Mouse (Mus musculus) intestine, embryonic 15.5 days (tissue): ENCODE measurements around the gene Ralgds. TPM values are rescaled to one million over a fixed set of nuclear protein-coding genes. Genes with fewer than 3 reads are reported as not detected.
A peak's percentile ranks its signal among the peaks of the same experiment; 100 is the strongest.

ENCODE experiments used
- ATAC-seq: fragments of 200-750 bp; cut with Nextera tagmentation; 2 replicates; pipeline ENCODE4 v1.8.0; 2017; ENCODE audit warnings: moderate TSS enrichment, moderate library complexity
- H3K27ac ChIP-seq: fragments of 300-500 bp; sonication (generic); 2 replicates; pipeline ENCODE4 v1.5.1; 2015; ENCODE audit warnings: mild to moderate bottlenecking, inconsistent platforms
- H3K27me3 ChIP-seq: fragments of 300-500 bp; sonication (generic); replicated peaks from 2 replicates; pipeline ENCODE4 v1.6.1; 2015; ENCODE audit warnings: inconsistent platforms
- H3K36me3 ChIP-seq: fragments of 300-500 bp; sonication (generic); 2 replicates; pipeline ENCODE4 v1.6.1; 2015; ENCODE audit warnings: inconsistent platforms
- H3K4me1 ChIP-seq: fragments of 300-500 bp; sonication (generic); replicated peaks from 2 replicates; pipeline ENCODE4 v1.6.1; 2015; ENCODE audit warnings: inconsistent platforms
- H3K4me2 ChIP-seq: fragments of 300-500 bp; sonication (generic); replicated peaks from 2 replicates; pipeline ENCODE4 v1.6.1; 2015; ENCODE audit warnings: mild to moderate bottlenecking, inconsistent platforms
- H3K4me3 ChIP-seq: fragments of 300-500 bp; sonication (generic); replicated peaks from 2 replicates; pipeline ENCODE4 v1.5.1; 2015; ENCODE audit warnings: inconsistent platforms
- H3K9ac ChIP-seq: fragments of 300-500 bp; sonication (generic); 2 replicates; pipeline ENCODE4 v1.6.1; 2015; ENCODE audit warnings: inconsistent platforms
- H3K9me3 ChIP-seq: fragments of 300-500 bp; sonication (generic); 2 replicates; pipeline ENCODE4 v1.6.1; 2016; ENCODE audit warnings: inconsistent platforms
- WGBS: fragments of 180-500 bp; shearing (Covaris S2); methylation state at CpG from one replicate; pipeline ENCODE4 v1.1.7; 2015; 5-methylcytosine and 5-hydroxymethylcytosine counted together
- polyA plus RNA-seq: library from polyadenylated mRNA; unstranded; fragments of >200 nt; fragmentation: Nextera tagmentation; extraction: Ambion mirVana; gene quantifications from 2 replicates; pipeline ENCODE4 v1.2.1, GENCODE M21; 2015

Gene Ralgds
- polyA plus RNA-seq, 1 experiment from 2014 or later: 28.3 TPM

GRCm38 (mm10) chr2:28557452-28557851 lies 44.5 kb downstream of the Ralgds start:
- Histone ChIP-seq H3K36me3 (peaks cover 6% of the 10 kb centered on the region), H3K4me1 (no peaks in the 10 kb centered on the region), H3K4me3 (no peak overlapping the region), H3K9ac (no peak overlapping the region), H3K27me3 (no peaks in the 10 kb centered on the region), H3K27ac (no peak overlapping the region), H3K4me2 (no peak overlapping the region), H3K9me3 (no peaks in the 10 kb centered on the region)
- ATAC-seq: no peak
- WGBS: 85% methylated on average over 5 of the region's 5 CpGs

- H3K27me3 ChIP-seq: no peaks in the 10 kb centered on the region
- no peak within 1 kb of the TSS for H3K27ac ChIP-seq
- H3K9ac ChIP-seq: no peak within 1 kb of the TSS
- H3K9me3 ChIP-seq: no peaks in the 10 kb centered on the region
- no peak within 1 kb of the TSS for H3K4me2 ChIP-seq
- H3K36me3 ChIP-seq: peaks cover 16% of the 10 kb centered on the region
- no peak within 1 kb of the TSS for H3K4me3 ChIP-seq
- ATAC-seq: peak; percentile 46
- H3K4me1 ChIP-seq: no peaks in the 10 kb centered on the region
- WGBS: 62% methylated on average over 6 of the region's 6 CpGs
Measured at GRCm38 (mm10) chr2:28563303-28563702, 50.4 kb downstream of the Ralgds start, which contains the start of gene Cel. Gene Cel, minus strand, starts transcription at chr2:28563403.

GRCm38 (mm10) chr2:28563830-28564229 lies 50.9 kb downstream of the Ralgds start:
- no peaks in the 10 kb centered on the region for H3K4me1 ChIP-seq
- no peak overlapping the region for H3K27ac ChIP-seq
- no peak overlapping the region for H3K4me2 ChIP-seq
- H3K9ac ChIP-seq: no peak overlapping the region
- H3K27me3 ChIP-seq: no peaks in the 10 kb centered on the region
- H3K9me3 ChIP-seq: no peaks in the 10 kb centered on the region
- no peak for ATAC-seq
- H3K36me3 ChIP-seq: peaks cover 19% of the 10 kb centered on the region
- no peak overlapping the region for H3K4me3 ChIP-seq

- no peaks in the 10 kb centered on the region for H3K4me1 ChIP-seq
- no peak overlapping the region for H3K27ac ChIP-seq
- H3K9me3 ChIP-seq: no peaks in the 10 kb centered on the region
- H3K27me3 ChIP-seq: no peaks in the 10 kb centered on the region
- H3K9ac ChIP-seq: no peak overlapping the region
- no peak for ATAC-seq
- no peak overlapping the region for H3K4me2 ChIP-seq
- no peak overlapping the region for H3K4me3 ChIP-seq
- H3K36me3 ChIP-seq: peaks cover 25% of the 10 kb centered on the region
- 88% methylated on average over 4 of the region's 4 CpGs for WGBS
Measured at GRCm38 (mm10) chr2:28564380-28564779, 51.5 kb downstream of the Ralgds start.

- Histone ChIP-seq H3K4me1 (no peaks in the 10 kb centered on the region), H3K9ac (no peak overlapping the region), H3K4me3 (no peak overlapping the region), H3K27ac (no peak overlapping the region), H3K36me3 (peaks cover 34% of the 10 kb centered on the region), H3K27me3 (no peaks in the 10 kb centered on the region), H3K9me3 (no peaks in the 10 kb centered on the region), H3K4me2 (no peak overlapping the region)
- ATAC-seq: no peak
- WGBS: 71% methylated on average over 5 of the region's 5 CpGs
Measured at GRCm38 (mm10) chr2:28566545-28566944, 53.6 kb downstream of the Ralgds start.

GRCm38 (mm10) chr2:28569903-28570302 lies 57.0 kb downstream of the Ralgds start:
- ATAC-seq: no peak
- Histone ChIP-seq H3K36me3 (peaks cover 58% of the 10 kb centered on the region), H3K9me3 (no peaks in the 10 kb centered on the region), H3K4me3 (no peak overlapping the region), H3K9ac (no peak overlapping the region), H3K4me2 (no peak overlapping the region), H3K27me3 (no peaks in the 10 kb centered on the region), H3K27ac (no peak overlapping the region), H3K4me1 (no peaks in the 10 kb centered on the region)
- 73% methylated on average over 3 of the region's 3 CpGs for WGBS

- Histone ChIP-seq H3K4me3 (no peak overlapping the region), H3K36me3 (peaks cover 46% of the 10 kb centered on the region), H3K27me3 (no peaks in the 10 kb centered on the region), H3K4me1 (no peaks in the 10 kb centered on the region), H3K9ac (no peak overlapping the region), H3K9me3 (no peaks in the 10 kb centered on the region), H3K4me2 (no peak overlapping the region), H3K27ac (no peak overlapping the region)
- WGBS: 81% methylated on average over 4 of the region's 4 CpGs
- no peak for ATAC-seq
Measured at GRCm38 (mm10) chr2:28575341-28575740, 62.4 kb downstream of the Ralgds start.

- H3K36me3 ChIP-seq: peaks cover 39% of the 10 kb centered on the region
- WGBS: 83% methylated on average over 3 of the region's 3 CpGs
- H3K9ac ChIP-seq: no peak overlapping the region
Measured at GRCm38 (mm10) chr2:28576815-28577214, 63.9 kb downstream of the Ralgds start.

GRCm38 (mm10) chr2:28578003-28578402 lies 65.1 kb downstream of the Ralgds start:
- no peak for ATAC-seq
- peaks cover 27% of the 10 kb centered on the region for H3K36me3 ChIP-seq
- no peak overlapping the region for H3K9ac ChIP-seq
- H3K4me2 ChIP-seq: no peak overlapping the region
- H3K9me3 ChIP-seq: no peaks in the 10 kb centered on the region
- H3K4me1 ChIP-seq: 0 out of 2 replicates have a peak, but pooled peaks cover 5% of the 10 kb centered on the region
- no peaks in the 10 kb centered on the region for H3K27me3 ChIP-seq
- no peak overlapping the region for H3K4me3 ChIP-seq
- H3K27ac ChIP-seq: no peak overlapping the region
- 72% methylated on average over 5 of the region's 5 CpGs for WGBS

More at GRCm38 (mm10) chr2:28576815-28577214, 63.9 kb downstream of the Ralgds start:
- H3K27ac ChIP-seq: no peak overlapping the region
- ATAC-seq: no peak
- H3K4me3 ChIP-seq: no peak overlapping the region
- H3K4me2 ChIP-seq: no peak overlapping the region
- H3K27me3 ChIP-seq: no peaks in the 10 kb centered on the region
- H3K4me1 ChIP-seq: 0 out of 2 replicates have a peak, but pooled peaks cover under 1% of the 10 kb centered on the region
- H3K9me3 ChIP-seq: no peaks in the 10 kb centered on the region

GRCm38 (mm10) chr2:28582647-28583353 lies 69.9 kb downstream of the Ralgds start:
- no peaks in the 10 kb centered on the region for H3K27me3 ChIP-seq
- peak; percentile 94 for ATAC-seq
- peak overlapping the region; percentile 81 for H3K4me3 ChIP-seq
- H3K4me2 ChIP-seq: peak overlapping the region; percentile 68
- no peaks in the 10 kb centered on the region for H3K9me3 ChIP-seq
- peak overlapping the region; percentile 85 for H3K27ac ChIP-seq
- under 1% methylated on average over 56 of the region's 56 CpGs for WGBS
- H3K9ac ChIP-seq: peak overlapping the region; percentile 57
- 0 out of 2 replicates have a peak, but pooled peaks cover 10% of the 10 kb centered on the region for H3K4me1 ChIP-seq
- 0 out of 2 replicates have a peak, but pooled peaks cover 5% of the 10 kb centered on the region for H3K36me3 ChIP-seq

- peak within 1 kb of the TSS; percentile 57 for H3K9ac ChIP-seq
- H3K9me3 ChIP-seq: no peaks in the 10 kb centered on the region
- 76% methylated on average over 9 of the region's 9 CpGs for WGBS
- H3K4me3 ChIP-seq: peak within 1 kb of the TSS; percentile 81
- no peaks in the 10 kb centered on the region for H3K27me3 ChIP-seq
- H3K4me2 ChIP-seq: peak within 1 kb of the TSS; percentile 68
- H3K36me3 ChIP-seq: 0 out of 2 replicates have a peak, but pooled peaks cover 3% of the 10 kb centered on the region
- 0 out of 2 replicates have a peak, but pooled peaks cover 10% of the 10 kb centered on the region for H3K4me1 ChIP-seq
- H3K27ac ChIP-seq: peak within 1 kb of the TSS; percentile 85
- ATAC-seq: no peak
Measured at GRCm38 (mm10) chr2:28583651-28584050, 70.7 kb downstream of the Ralgds start, which contains the start of gene Gtf3c5. Gene Gtf3c5, minus strand, starts transcription at chr2:28583751.

GRCm38 (mm10) chr2:28585043-28585571 lies 72.2 kb downstream of the Ralgds start:
- Histone ChIP-seq H3K9me3 (no peaks in the 10 kb centered on the region), H3K4me2 (no peak overlapping the region), H3K27me3 (no peaks in the 10 kb centered on the region), H3K36me3 (no peaks in the 10 kb centered on the region), H3K4me3 (no peak overlapping the region), H3K9ac (no peak overlapping the region), H3K4me1 (0 out of 2 replicates have a peak, but pooled peaks cover 10% of the 10 kb centered on the region), H3K27ac (no peak overlapping the region)
- WGBS: 21% methylated on average over 6 of the region's 6 CpGs
- no peak for ATAC-seq
